Mouse (Mus musculus) heart, postnatal 10 days (tissue): ENCODE data around the gene Kansl3. TPM values are rescaled to one million over a fixed set of nuclear protein-coding genes. Genes with fewer than 3 reads are reported as not detected.
A peak's percentile ranks its signal among the peaks of the same experiment; 100 is the strongest.

Experiments
- DNase-seq, 2 experiments: peaks; one replicate each; pipeline ENCODE4 v3.0.0; 2021
- intact Hi-C: fragments of 180-260 bp; cut with DNase I; formaldehyde crosslinking; loops from one replicate; pipeline ENCODE4 v1.15.1; 2025
- total RNA-seq, 2 experiments: library from RNA; stranded (reverse); gene quantifications; 2 replicates each; pipeline ENCODE4 v1.2.3; 2021

Kansl3 gene
- total RNA-seq, 2 experiments from 2014 or later = 63.2 to 66.8 TPM

GRCm38 (mm10) chr1:36323076-36323475, 45.9 kb downstream of the Kansl3 start:
- intact Hi-C loops = loop anchor here (1.0 kb wide), 1 partner anchor 173 kb away; no protein-coding TSS in a partner anchor
- no peak for DNase-seq

- DNase-seq = no peak
- intact Hi-C loops = no loop called here
Observed at GRCm38 (mm10) chr1:36321829-36322573, 47.0 kb downstream of the Kansl3 start.

GRCm38 (mm10) chr1:36321164-36321563, 47.8 kb downstream of the Kansl3 start:
- intact Hi-C loops = no loop called here
- no peak for DNase-seq

GRCm38 (mm10) chr1:36315776-36316100, 53.2 kb downstream of the Kansl3 start:
- no peak for DNase-seq
- intact Hi-C loops = no loop called here

GRCm38 (mm10) chr1:36314959-36315775, 53.8 kb downstream of the Kansl3 start:
- no peak for DNase-seq
- intact Hi-C loops = no loop called here

- DNase-seq = peak; percentile 50 to 56
- intact Hi-C loops = no loop called here
Observed at GRCm38 (mm10) chr1:36309498-36309901, 59.5 kb downstream of the Kansl3 start.

GRCm38 (mm10) chr1:36308966-36309475, 60.0 kb downstream of the Kansl3 start:
- DNase-seq = no peak
- intact Hi-C loops = loop anchor here (1.0 kb wide), 1 partner anchor 162 kb away; the partner anchor contains the start of gene Cnnm4

- peak in 1 of 2 experiments; percentile 37 for DNase-seq
- intact Hi-C loops = loop anchor here (1.0 kb wide), 1 partner anchor 163 kb away; the partner anchor contains the start of gene Cnnm4
Observed at GRCm38 (mm10) chr1:36308451-36308901, 60.5 kb downstream of the Kansl3 start.

- DNase-seq = peak; percentile 87 to 90
- intact Hi-C loops = loop anchor here (1.0 kb wide), 1 partner anchor 164 kb away; the partner anchor contains the start of gene Cnnm4
Observed at GRCm38 (mm10) chr1:36307495-36308280, 61.3 kb downstream of the Kansl3 start, which contains the start of gene Arid5a. TSS of gene Arid5a (plus strand) at chr1:36307733.

- no peak for DNase-seq
- intact Hi-C loops = no loop called here
Observed at GRCm38 (mm10) chr1:36307121-36307494, 61.9 kb downstream of the Kansl3 start.

GRCm38 (mm10) chr1:36306120-36306519, 62.9 kb downstream of the Kansl3 start:
- DNase-seq = no peak
- intact Hi-C loops = no loop called here

GRCm38 (mm10) chr1:36304764-36305163, 64.2 kb downstream of the Kansl3 start:
- intact Hi-C loops = no loop called here
- DNase-seq = peak; percentile 51 to 56

- intact Hi-C loops = no loop called here
- peak; percentile 94 for DNase-seq
Observed at GRCm38 (mm10) chr1:36303381-36304320, 65.3 kb downstream of the Kansl3 start.

GRCm38 (mm10) chr1:36302957-36303356, 66.0 kb downstream of the Kansl3 start:
- DNase-seq = no peak
- intact Hi-C loops = no loop called here

GRCm38 (mm10) chr1:36302273-36302672, 66.7 kb downstream of the Kansl3 start:
- intact Hi-C loops = no loop called here

GRCm38 (mm10) chr1:36300486-36300885, 68.5 kb downstream of the Kansl3 start:
- intact Hi-C loops = no loop called here
- DNase-seq = no peak

More at GRCm38 (mm10) chr1:36302273-36302672, 66.7 kb downstream of the Kansl3 start:
- DNase-seq = no peak

GRCm38 (mm10) chr1:36299676-36300075, 69.3 kb downstream of the Kansl3 start:
- no peak for DNase-seq
- intact Hi-C loops = no loop called here

- intact Hi-C loops = no loop called here
- no peak for DNase-seq
Observed at GRCm38 (mm10) chr1:36299126-36299525, 69.9 kb downstream of the Kansl3 start.

- intact Hi-C loops = no loop called here
- no peak for DNase-seq
Observed at GRCm38 (mm10) chr1:36298107-36298506, 70.9 kb downstream of the Kansl3 start.
